Mouse (Mus musculus) limb, embryonic 11.5 days (tissue): ENCODE measurements at regions not wholly inside any gene's neighbourhood (a gene's known extent, or its start where the extent isn't known, plus 50 kb on each side); places are given as distances from the start of the nearest gene placed in this dataset.

ENCODE experiments used
- ATAC-seq: fragments of 200-750 bp; cut with Nextera tagmentation; 2 replicates; pipeline ENCODE4 v1.8.0; 2017; ENCODE audit warnings: low read depth; ENCODE audit not compliant: insufficient number of reproducible peaks, low FRiP score, low TSS enrichment
- DNase-seq: peaks from one replicate; pipeline ENCODE4 v3.0.0-alpha.2; 2015; ENCODE audit warnings: low spot score
- H3K27ac ChIP-seq: fragments of 300-500 bp; sonication (generic); replicated peaks from 2 replicates; pipeline ENCODE4 v1.5.1; 2014; ENCODE audit warnings: low read depth, mild to moderate bottlenecking, low read length
- H3K27me3 ChIP-seq: fragments of 300-500 bp; sonication (generic); 2 replicates; pipeline ENCODE4 v1.6.1; 2014; ENCODE audit warnings: mild to moderate bottlenecking, low read length, mixed read lengths; ENCODE audit not compliant: control insufficient read depth, insufficient read depth
- H3K36me3 ChIP-seq: fragments of 300-500 bp; sonication (generic); 2 replicates; pipeline ENCODE4 v1.6.1; 2014; ENCODE audit warnings: mild to moderate bottlenecking, low read length, moderate library complexity, mixed read lengths; ENCODE audit not compliant: control insufficient read depth, insufficient read depth
- H3K4me1 ChIP-seq: fragments of 300-500 bp; sonication (generic); 2 replicates; pipeline ENCODE4 v1.6.1; 2014; ENCODE audit warnings: low read length, mixed read lengths; ENCODE audit not compliant: control insufficient read depth, insufficient read depth
- H3K4me2 ChIP-seq: fragments of 300-500 bp; sonication (generic); 2 replicates; pipeline ENCODE4 v1.6.1; 2014; ENCODE audit warnings: low read depth, mild to moderate bottlenecking, moderate library complexity; ENCODE audit not compliant: severe bottlenecking
- H3K4me3 ChIP-seq: fragments of 300-500 bp; sonication (generic); 2 replicates; pipeline ENCODE4 v1.5.1; 2014; ENCODE audit warnings: low read depth, low read length
- H3K9ac ChIP-seq: fragments of 300-500 bp; sonication (generic); 2 replicates; pipeline ENCODE4 v1.6.1; 2014; ENCODE audit warnings: mild to moderate bottlenecking, low read length
- H3K9me3 ChIP-seq: fragments of 300-500 bp; sonication (generic); 2 replicates; pipeline ENCODE4 v1.6.1; 2016; ENCODE audit warnings: low read length; ENCODE audit not compliant: control insufficient read depth
- WGBS: fragments of 180-500 bp; shearing (Covaris S2); extraction: QIAGEN DNeasy Blood & Tissue Kit; methylation state at CpG from one replicate; pipeline ENCODE4 v1.1.7; 2014; 5-methylcytosine and 5-hydroxymethylcytosine counted together

DNA sequence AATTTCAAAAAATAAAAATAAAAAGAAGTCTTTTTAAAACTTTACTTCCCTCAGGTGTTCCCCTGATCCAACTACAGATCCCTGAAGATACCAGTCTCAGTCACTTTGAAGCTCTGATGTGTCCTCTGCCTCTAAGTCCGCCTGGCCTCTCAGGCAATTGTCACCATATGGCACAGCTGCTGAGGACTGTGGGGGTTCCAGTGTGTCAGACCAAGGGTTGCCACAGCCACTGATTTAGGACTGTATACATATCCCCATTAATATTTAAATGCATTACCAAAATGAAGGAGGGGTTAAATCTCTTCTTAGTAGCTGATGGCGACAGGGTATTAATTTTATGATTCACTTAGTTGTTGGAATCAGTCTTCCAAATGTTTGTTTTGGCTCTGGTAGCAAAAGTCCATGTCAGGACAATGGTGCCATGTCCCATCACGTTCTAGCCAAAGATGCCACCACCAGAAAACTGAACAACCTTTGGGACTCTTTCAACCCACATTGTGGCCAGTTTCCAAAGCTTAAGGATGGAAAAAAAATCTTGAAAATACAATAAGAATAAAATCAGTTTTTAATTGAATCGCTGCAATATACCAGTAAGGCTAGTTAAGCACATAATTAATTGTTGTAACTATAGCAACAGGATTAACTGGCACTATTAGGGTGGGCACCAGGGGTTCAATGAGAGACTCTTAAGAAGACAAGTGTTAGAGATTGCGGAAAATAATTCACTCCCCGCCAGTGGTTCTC, 62.5 kb downstream of the Arrdc4 start:
- 85% methylated on average over 6 of the region's 6 CpGs for WGBS
- no peak for ATAC-seq
- Histone ChIP-seq H3K4me1 (no peaks in the 10 kb centered on the region), H3K27me3 (no peaks in the 10 kb centered on the region), H3K9me3 (no peaks in the 10 kb centered on the region), H3K27ac (no peak overlapping the region), H3K4me2 (no peak overlapping the region), H3K9ac (no peak overlapping the region), H3K36me3 (no peaks in the 10 kb centered on the region), H3K4me3 (no peak overlapping the region)
- no peak for DNase-seq

DNA sequence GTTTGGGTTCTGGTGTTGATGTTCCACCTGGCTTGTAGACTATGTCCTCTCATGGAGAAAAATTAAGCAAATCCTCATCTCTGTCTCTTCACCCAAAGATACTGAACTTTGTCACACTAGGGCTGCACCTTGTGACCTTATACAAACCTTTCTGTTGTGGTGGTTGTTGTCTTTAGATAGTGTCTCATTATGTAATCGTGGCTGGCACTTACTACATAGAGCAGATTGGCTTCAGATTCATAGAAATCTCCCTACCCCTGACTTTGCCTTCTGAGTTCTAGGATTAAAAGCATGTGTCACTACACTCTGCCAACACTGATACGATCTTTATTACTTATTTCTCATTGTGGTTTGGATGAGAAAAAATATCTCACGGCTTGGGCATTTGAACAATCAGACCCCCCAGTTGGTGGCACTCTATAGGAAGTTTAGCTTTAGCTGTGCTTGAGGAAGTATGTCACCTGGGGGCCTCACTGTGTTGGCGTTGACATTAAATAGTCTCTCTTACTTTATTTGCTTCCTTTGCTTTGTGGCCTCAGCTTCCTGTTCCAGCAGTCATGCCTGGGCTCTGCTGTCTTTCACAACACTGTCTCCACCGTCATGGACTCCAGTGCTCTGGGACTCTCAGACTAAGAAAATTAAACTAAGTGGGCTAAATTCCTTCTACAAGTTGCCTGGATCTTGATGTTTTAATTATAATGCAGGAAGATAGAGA, 66.0 kb downstream of the Arrdc4 start:
- DNase-seq (no peak), ATAC-seq (no peak)
- 72% methylated on average over 5 of the region's 5 CpGs for WGBS
- no peak overlapping the region for H3K9ac ChIP-seq
- H3K4me2 ChIP-seq = no peak overlapping the region
- H3K27ac ChIP-seq = no peak overlapping the region
- H3K4me3 ChIP-seq = no peak overlapping the region
- no peaks in the 10 kb centered on the region for H3K4me1 ChIP-seq
- H3K27me3 ChIP-seq = no peaks in the 10 kb centered on the region
- no peaks in the 10 kb centered on the region for H3K9me3 ChIP-seq
- H3K36me3 ChIP-seq = no peaks in the 10 kb centered on the region

- WGBS = 82% methylated on average over 6 of the region's 6 CpGs
- no peak for DNase-seq
- H3K36me3 ChIP-seq = no peaks in the 10 kb centered on the region
Measured at GRCm38 (mm10) chr7:68682318-68682728, 66.7 kb downstream of the Arrdc4 start.

GRCm38 (mm10) chr7:68679770-68680169, 69.3 kb downstream of the Arrdc4 start:
- Histone ChIP-seq H3K36me3 (no peaks in the 10 kb centered on the region), H3K4me2 (no peak overlapping the region), H3K4me3 (no peak overlapping the region), H3K27ac (no peak overlapping the region), H3K9me3 (no peaks in the 10 kb centered on the region), H3K27me3 (no peaks in the 10 kb centered on the region), H3K9ac (no peak overlapping the region), H3K4me1 (no peaks in the 10 kb centered on the region)
- ATAC-seq (no peak), DNase-seq (no peak)
- 80% methylated on average over 3 of the region's 3 CpGs for WGBS

More at GRCm38 (mm10) chr7:68682318-68682728, 66.7 kb downstream of the Arrdc4 start:
- H3K4me1 ChIP-seq = no peaks in the 10 kb centered on the region
- no peaks in the 10 kb centered on the region for H3K9me3 ChIP-seq
- H3K4me3 ChIP-seq = no peak overlapping the region
- no peak for ATAC-seq
- no peak overlapping the region for H3K27ac ChIP-seq
- no peak overlapping the region for H3K4me2 ChIP-seq
- H3K9ac ChIP-seq = no peak overlapping the region
- H3K27me3 ChIP-seq = no peaks in the 10 kb centered on the region

DNA sequence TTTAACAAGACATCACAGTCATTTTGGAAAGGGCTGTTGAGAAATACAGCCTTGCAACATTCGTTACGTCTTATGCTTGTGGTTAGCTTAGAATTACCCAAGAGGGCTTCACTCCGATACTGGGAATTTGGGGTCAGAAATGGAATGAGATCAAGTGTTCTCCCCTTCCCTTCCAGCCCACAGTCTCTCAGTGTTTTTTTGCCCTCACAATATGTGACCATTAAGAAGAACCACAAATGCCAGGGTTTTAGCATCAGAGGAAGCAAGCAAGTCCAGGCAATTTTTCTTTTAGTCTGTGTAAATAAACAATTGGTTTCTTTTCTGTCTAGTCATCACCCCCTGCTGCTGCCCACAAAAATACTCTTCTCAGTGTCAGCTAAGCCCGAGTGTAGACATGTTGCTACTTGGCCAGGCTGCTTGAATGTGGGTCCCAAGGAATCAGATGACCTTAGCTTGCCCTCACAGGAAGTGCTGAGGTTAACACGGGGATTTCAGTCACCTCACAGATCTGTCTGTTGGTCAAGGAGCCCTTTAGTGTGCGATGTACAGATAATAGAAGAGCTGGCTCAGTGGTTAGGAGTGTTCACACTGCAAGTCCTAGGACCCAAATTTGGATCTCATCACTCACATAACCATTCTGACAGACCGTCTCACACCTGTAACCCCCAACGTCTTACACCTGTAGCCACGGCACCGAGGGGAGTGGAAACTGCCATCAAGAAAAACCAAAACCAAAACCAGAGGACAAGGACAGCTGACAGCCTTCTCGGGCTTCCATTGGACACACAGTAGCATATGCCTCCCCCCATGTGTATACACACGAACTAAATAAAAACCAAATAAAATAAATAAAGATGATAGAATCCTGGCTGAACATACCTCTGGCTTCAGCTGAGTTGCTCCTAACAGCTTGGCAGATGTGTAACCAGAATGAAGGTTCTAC, 81.0 kb downstream of the Arrdc4 start:
- H3K9ac ChIP-seq = no peak overlapping the region
- no peaks in the 10 kb centered on the region for H3K9me3 ChIP-seq
- H3K36me3 ChIP-seq = no peaks in the 10 kb centered on the region
- H3K4me1 ChIP-seq = no peaks in the 10 kb centered on the region
- no peak for ATAC-seq
- no peak overlapping the region for H3K27ac ChIP-seq
- DNase-seq = no peak
- H3K27me3 ChIP-seq = no peaks in the 10 kb centered on the region
- WGBS = 79% methylated on average over 12 of the region's 12 CpGs
- H3K4me3 ChIP-seq = no peak overlapping the region
- no peak overlapping the region for H3K4me2 ChIP-seq

DNA sequence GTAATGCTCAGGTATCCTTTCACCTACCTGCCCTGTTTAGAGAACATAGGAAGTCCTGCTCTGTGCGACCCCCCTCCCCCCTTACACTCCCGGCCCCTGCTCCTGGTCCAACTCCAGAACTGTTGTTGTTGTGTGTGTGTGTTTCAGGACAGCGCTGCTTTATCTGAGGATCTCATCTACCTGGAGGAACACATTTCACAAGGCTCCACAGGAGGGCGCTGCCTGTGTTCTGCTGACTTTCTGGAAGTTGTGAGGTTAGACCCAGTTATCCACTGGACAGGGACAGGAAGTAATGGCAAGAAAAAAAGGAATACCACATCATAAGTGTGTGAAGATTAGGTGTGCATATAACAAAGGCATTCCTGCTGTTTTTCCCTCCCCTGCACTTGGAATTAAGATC, 81.8 kb downstream of the Arrdc4 start:
- no peak overlapping the region for H3K27ac ChIP-seq
- no peak overlapping the region for H3K9ac ChIP-seq
- ATAC-seq = no peak
- H3K27me3 ChIP-seq = no peaks in the 10 kb centered on the region
- H3K9me3 ChIP-seq = no peaks in the 10 kb centered on the region
- 65% methylated on average over 4 of the region's 4 CpGs for WGBS
- no peak for DNase-seq
- H3K4me1 ChIP-seq = no peaks in the 10 kb centered on the region
- H3K4me3 ChIP-seq = no peak overlapping the region
- H3K4me2 ChIP-seq = no peak overlapping the region
- H3K36me3 ChIP-seq = no peaks in the 10 kb centered on the region

GRCm38 (mm10) chr7:68656354-68656753, 92.7 kb downstream of the Arrdc4 start:
- DNase-seq = no peak
- H3K4me2 ChIP-seq = no peak overlapping the region
- H3K27ac ChIP-seq = no peak overlapping the region
- H3K4me3 ChIP-seq = no peak overlapping the region
- no peak for ATAC-seq
- H3K9me3 ChIP-seq = no peaks in the 10 kb centered on the region
- H3K36me3 ChIP-seq = no peaks in the 10 kb centered on the region
- no peak overlapping the region for H3K9ac ChIP-seq
- no peaks in the 10 kb centered on the region for H3K27me3 ChIP-seq
- H3K4me1 ChIP-seq = no peaks in the 10 kb centered on the region

DNA sequence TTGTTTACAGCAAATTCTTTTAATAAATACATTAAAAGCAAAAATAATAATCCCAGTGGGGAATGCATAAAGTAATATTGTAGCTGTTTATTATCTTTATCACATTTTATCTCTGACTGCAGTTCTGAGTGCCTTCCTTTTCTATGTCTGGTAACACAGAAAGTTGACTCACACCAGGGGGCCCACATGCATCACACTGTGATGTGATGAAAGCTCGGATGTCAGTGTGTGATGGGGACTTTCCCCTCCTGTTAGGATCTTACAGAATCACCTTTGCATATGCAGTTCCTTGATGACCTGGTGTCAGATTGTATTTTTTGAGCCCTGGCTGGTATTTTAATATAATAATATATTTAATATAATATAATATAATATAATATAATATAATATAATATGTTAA, 95.5 kb downstream of the Arrdc4 start:
- H3K36me3 ChIP-seq = no peaks in the 10 kb centered on the region
- ATAC-seq (no peak), DNase-seq (no peak)
- no peaks in the 10 kb centered on the region for H3K4me1 ChIP-seq
- no peak overlapping the region for H3K4me3 ChIP-seq
- no peaks in the 10 kb centered on the region for H3K9me3 ChIP-seq
- H3K27me3 ChIP-seq = no peaks in the 10 kb centered on the region
- no peak overlapping the region for H3K27ac ChIP-seq
- no peak overlapping the region for H3K4me2 ChIP-seq
- no peak overlapping the region for H3K9ac ChIP-seq
- 70% methylated on average over 1 of the region's 1 CpGs for WGBS
